13 mouse cellular contexts compared by ENCODE assay signal in genomic region chr6:25277703-25278447, GRCm38 (mm10).
DNase-seq lines count a peak whose midpoint lies in the region; ATAC-seq and TF ChIP-seq lines count a peak whose summit lies in the region.
"Had no signal": no experiment of that assay in that cellular context is flagged by ENCODE, and none has a peak within 500 bp of the region (broad histone marks: within the 10 kb centered on the region; RNA-seq: fewer than 3 reads in every experiment).

No protein-coding gene starts in this region.

- peak; percentile 46 for DNase-seq in heart, adult 11 months
- DNase-seq in heart, postnatal 14 days = no peak
- peak; percentile 18 for DNase-seq in brain, adult 2 months (ENCODE audit: low read depth, low spot score)
- no peak for DNase-seq in cerebellum, adult 8-10 months
- DNase-seq in liver, postnatal 0 days = no peak
- DNase-seq: cerebellum, adult 11 months; kidney, adult 11 months; right cerebral cortex, adult 18-20 months; thymus, postnatal 4 days had no signal

- WGBS in forebrain, embryonic 16.5 days = 16% methylated on average over 8 of the region's 8 CpGs
- 27% methylated on average over 8 of the region's 8 CpGs for WGBS in midbrain, embryonic 16.5 days
- 46% methylated on average over 8 of the region's 8 CpGs for WGBS in liver, postnatal 0 days (ENCODE audit: insufficient replicate concordance)

- H3K4me1 ChIP-seq in forebrain, embryonic 16.5 days (replicated peaks; ENCODE audit: control insufficient read depth, insufficient read depth, low read length) = peaks cover 6% of the 10 kb centered on the region
- H3K4me1 ChIP-seq in midbrain, embryonic 16.5 days (ENCODE audit: control insufficient read depth, insufficient read depth, low read length) = peaks cover 12% of the 10 kb centered on the region
- no peaks in the 10 kb centered on the region for H3K4me1 ChIP-seq in liver, postnatal 0 days (ENCODE audit: insufficient read depth)

- no peak overlapping the region for H3K27ac ChIP-seq in forebrain, embryonic 16.5 days (ENCODE audit: low read length)
- 0 out of 2 replicates have a peak overlapping the region, but pooled peaks have one; percentile 26 for H3K27ac ChIP-seq in midbrain, embryonic 16.5 days (ENCODE audit: low read length)
- H3K27ac ChIP-seq in liver, postnatal 0 days (ENCODE audit: low read depth) = no peak overlapping the region

- peak; percentile 79 for ATAC-seq in forebrain, embryonic 16.5 days
- ATAC-seq in midbrain, embryonic 16.5 days = peak; percentile 80
- ATAC-seq in liver, postnatal 0 days = no peak

- H3K4me3 ChIP-seq in forebrain, embryonic 16.5 days (replicated peaks; ENCODE audit: low read length) = no peak overlapping the region
- no peak overlapping the region for H3K4me3 ChIP-seq in midbrain, embryonic 16.5 days (ENCODE audit: low read depth, low read length)
- no peak overlapping the region for H3K4me3 ChIP-seq in liver, postnatal 0 days (ENCODE audit: low read depth, low read length)

- H3K9ac ChIP-seq in forebrain, embryonic 16.5 days (replicated peaks; ENCODE audit: low read depth, low read length) = no peak overlapping the region
- no peak overlapping the region for H3K9ac ChIP-seq in midbrain, embryonic 16.5 days (ENCODE audit: low read depth, low read length)
- H3K9ac ChIP-seq in liver, postnatal 0 days (replicated peaks) = no peak overlapping the region
- H3K9ac ChIP-seq: lung, embryonic 14.5 days had no signal

- H3K27me3 ChIP-seq in forebrain, embryonic 16.5 days (replicated peaks; ENCODE audit: control insufficient read depth, insufficient read depth, low read length) = no peaks in the 10 kb centered on the region
- no peaks in the 10 kb centered on the region; the same call in 1 of the 2 replicates for H3K27me3 ChIP-seq in midbrain, embryonic 16.5 days (ENCODE audit: control insufficient read depth, insufficient read depth, low read depth, low read length)
- no peaks in the 10 kb centered on the region for H3K27me3 ChIP-seq in liver, postnatal 0 days (ENCODE audit: insufficient read depth, low read length)

- no peaks in the 10 kb centered on the region for H3K9me3 ChIP-seq in forebrain, embryonic 16.5 days (ENCODE audit: control insufficient read depth, low read length)
- H3K9me3 ChIP-seq in midbrain, embryonic 16.5 days (replicated peaks; ENCODE audit: control insufficient read depth, low read length, poor library complexity, severe bottlenecking) = no peaks in the 10 kb centered on the region
- H3K9me3 ChIP-seq in liver, postnatal 0 days (ENCODE audit: low read length) = no peaks in the 10 kb centered on the region
- H3K9me3 ChIP-seq: G1E had no signal

- intact Hi-C loops in heart, postnatal 14 days (cut with DNase I) = loop anchor here (5.0 kb wide), 1 partner anchor 429 kb away; no protein-coding TSS in a partner anchor

- H3K4me2 ChIP-seq in forebrain, embryonic 16.5 days (ENCODE audit: low read length) = peak overlapping the region; percentile 16; the same call in 1 of the 2 replicates
- H3K4me2 ChIP-seq in midbrain, embryonic 16.5 days (ENCODE audit: low read length) = peak overlapping the region; percentile 18
- no peak overlapping the region for H3K4me2 ChIP-seq in liver, postnatal 0 days (ENCODE audit: low read depth, low read length)
- H3K4me2 ChIP-seq: lung, embryonic 14.5 days had no signal

- TF ChIP-seq EP300 in liver, postnatal 0 days (IDR thresholded peaks at IDR 0.05; ENCODE audit: low read depth) = no peak

- H3K36me3 ChIP-seq in forebrain, embryonic 16.5 days (ENCODE audit: control insufficient read depth, insufficient read depth) = no peaks in the 10 kb centered on the region
- H3K36me3 ChIP-seq in midbrain, embryonic 16.5 days (ENCODE audit: control insufficient read depth, insufficient read depth, low read length) = no peaks in the 10 kb centered on the region
- H3K36me3 ChIP-seq in liver, postnatal 0 days (replicated peaks; ENCODE audit: insufficient read depth, low read length) = no peaks in the 10 kb centered on the region
- H3K36me3 ChIP-seq: G1E had no signal

- TF ChIP-seq CTCF in liver, postnatal 0 days (IDR thresholded peaks at IDR 0.05; ENCODE audit: low read depth) = no peak

Comparison
In these comparisons a context has a peak if more than half of its experiments do, and no peak if none do; other contexts are left out.
1. DNase-seq: peak in heart, adult 11 months (single experiment) and brain, adult 2 months (single experiment); none in heart, postnatal 14 days (0 of 2), cerebellum, adult 8-10 months (single experiment) and liver, postnatal 0 days (single experiment).